Mouse (Mus musculus): ENCODE data around the gene Egr2. TPM values are rescaled to one million over a fixed set of nuclear protein-coding genes. Genes with fewer than 3 reads are reported as not detected.
A peak's percentile ranks its signal among the peaks of the same experiment; 100 is the strongest.

The Egr2 gene
- 1 to 10 TPM; 6.4 to 7.0 TPM for total RNA-seq (2021)
- long read RNA-seq, partial matches to known transcripts, result 0 of 3 reads
- long read RNA-seq, other reads (novel, unspliced or antisense), result 1 of 3 reads

- peak in 1 of 2 experiments; percentile 13 for DNase-seq (ENCODE audit: low spot score in 2 of 2)
Observed at GRCm38 (mm10) chr10:67535256-67535655, at the start of gene Egr2. Egr2 (plus strand) TSS chr10:67535475.

GRCm38 (mm10) chr10:67487496-67487895, 47.8 kb upstream of the Egr2 start:
- DNase-seq (ENCODE audit: low spot score in 2 of 2), result peak; percentile 25 to 75

- no peak for DNase-seq (ENCODE audit: low spot score in 2 of 2)
Observed at GRCm38 (mm10) chr10:67489836-67490235, 45.4 kb upstream of the Egr2 start.

- DNase-seq (ENCODE audit: low spot score in 2 of 2), result no peak
Observed at GRCm38 (mm10) chr10:67490632-67491031, 44.6 kb upstream of the Egr2 start.

GRCm38 (mm10) chr10:67492161-67492571, 43.1 kb upstream of the Egr2 start:
- peak; percentile 34 to 38 for DNase-seq (ENCODE audit: low spot score in 2 of 2)

DNA sequence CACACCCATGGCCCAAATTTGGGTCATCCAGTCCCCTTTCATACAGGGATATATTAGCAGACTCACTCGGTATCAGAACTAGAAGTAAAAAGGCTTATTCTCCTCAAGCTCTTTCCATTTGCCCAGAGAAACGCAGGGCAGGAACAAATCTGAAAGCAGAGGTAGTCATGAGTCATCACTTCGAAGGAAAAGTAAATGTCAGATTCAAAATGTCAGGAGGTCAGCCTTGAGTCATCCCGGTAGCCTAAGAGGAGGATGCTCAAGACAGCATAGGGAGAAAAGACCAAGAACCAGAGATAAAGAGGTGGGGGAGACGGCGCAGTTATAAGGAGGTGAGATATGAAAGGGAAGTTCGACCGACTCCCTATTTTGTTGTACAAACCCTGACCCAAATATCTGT, 41.7 kb upstream of the Egr2 start:
- DNase-seq (ENCODE audit: low spot score in 2 of 2), result no peak

DNA sequence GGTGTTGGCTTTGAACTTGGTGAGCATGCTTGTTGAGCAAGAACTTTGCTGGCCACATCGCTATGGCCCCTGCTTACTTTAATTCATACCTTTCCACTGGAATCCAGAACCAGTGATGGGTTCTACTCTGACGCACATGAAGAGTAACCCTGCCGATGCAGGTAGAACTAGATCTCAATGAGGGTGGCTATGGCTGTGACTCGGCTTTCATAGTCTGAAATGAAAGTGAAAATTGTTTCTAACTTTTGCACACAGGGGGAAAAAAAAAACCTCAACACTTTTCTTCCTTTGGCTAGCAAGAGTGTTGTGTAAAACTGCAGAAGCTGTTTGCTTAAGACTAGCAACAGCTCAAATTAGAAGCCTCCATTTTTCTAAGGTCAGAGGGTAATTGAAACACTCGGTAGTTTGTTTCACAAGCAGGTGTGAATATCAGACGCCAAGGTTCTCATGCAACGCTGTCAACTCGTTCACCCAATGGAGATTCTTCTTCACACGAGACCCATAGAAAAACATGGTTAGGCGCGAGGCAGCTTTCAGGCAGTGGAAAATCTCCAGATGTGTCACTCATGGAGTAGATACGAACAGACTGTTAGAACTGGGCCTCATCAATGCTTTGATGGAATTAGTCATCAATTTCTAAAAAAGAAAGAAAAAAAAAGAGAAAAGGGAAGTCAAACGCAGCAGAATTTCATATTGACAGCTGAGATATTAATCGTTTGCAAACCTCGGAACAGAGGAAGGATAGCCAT, 38.0 kb upstream of the Egr2 start:
- DNase-seq (ENCODE audit: low spot score in 2 of 2), result no peak

- no peak for DNase-seq (ENCODE audit: low spot score in 2 of 2)
Observed at GRCm38 (mm10) chr10:67497951-67498350, 37.3 kb upstream of the Egr2 start.

- DNase-seq (ENCODE audit: low spot score in 2 of 2), result no peak
Observed at GRCm38 (mm10) chr10:67503320-67503995, 31.8 kb upstream of the Egr2 start.

GRCm38 (mm10) chr10:67504046-67504445, 31.2 kb upstream of the Egr2 start:
- no peak for DNase-seq (ENCODE audit: low spot score in 2 of 2)

DNA sequence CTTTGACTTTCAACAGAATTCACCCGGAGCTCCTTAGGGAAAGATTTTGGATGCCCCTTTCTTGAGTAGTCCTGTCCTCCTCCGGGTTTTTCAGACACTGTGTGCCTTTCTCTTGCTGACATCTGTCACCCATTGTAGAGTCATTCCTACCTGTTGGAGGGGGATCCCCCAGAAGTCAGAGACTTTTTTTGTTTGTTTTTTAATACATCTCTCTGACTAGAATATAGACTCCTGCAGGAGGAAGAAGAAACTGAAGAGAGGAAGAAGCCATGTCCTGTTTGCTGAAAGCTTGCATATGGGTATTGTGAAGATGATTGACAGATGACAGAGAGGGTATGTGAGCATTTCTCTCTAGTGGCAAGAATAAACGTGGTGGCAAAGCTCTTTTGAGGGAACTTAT, 30.0 kb upstream of the Egr2 start:
- no peak for DNase-seq (ENCODE audit: low spot score in 2 of 2)

DNA sequence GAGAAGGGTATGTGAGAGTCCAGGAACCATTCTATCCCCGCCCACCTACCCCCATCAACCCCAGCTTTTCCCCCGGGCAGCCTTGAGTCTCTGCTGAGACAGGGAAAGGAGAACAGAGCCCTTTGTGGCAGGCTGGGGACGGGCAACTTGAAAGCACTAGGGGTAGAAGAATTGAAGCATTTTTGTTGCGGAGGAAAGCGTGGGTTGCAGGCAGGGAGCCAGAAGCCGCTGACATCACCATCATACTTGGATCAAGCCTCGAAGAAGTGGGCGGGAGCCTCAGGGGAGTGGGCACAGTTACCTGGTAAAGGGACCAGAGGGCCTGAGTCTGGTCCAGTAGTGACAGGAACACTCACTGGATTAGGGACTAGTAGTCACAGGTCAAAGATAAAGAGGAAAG, 23.1 kb upstream of the Egr2 start:
- peak; percentile 7 to 32 for DNase-seq (ENCODE audit: low spot score in 2 of 2)

DNA sequence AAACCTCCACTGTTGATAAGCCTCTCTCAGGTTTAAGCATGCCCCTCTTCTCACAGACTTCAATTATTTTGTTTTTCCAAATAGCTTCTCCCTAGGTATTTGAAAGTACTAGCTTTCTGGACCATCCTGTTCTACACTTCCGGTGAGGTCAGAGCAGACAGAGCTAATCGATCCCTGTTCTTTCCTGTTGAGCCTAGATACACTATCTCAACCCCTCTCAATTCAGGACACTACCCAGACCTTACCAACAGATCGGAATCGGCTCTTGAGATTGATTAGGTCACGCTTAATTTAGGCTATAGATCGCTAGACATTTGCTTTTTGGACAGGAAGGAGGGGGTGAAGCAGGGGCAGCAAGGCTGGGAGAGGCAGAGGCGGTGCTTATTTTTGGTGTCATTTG, 22.4 kb upstream of the Egr2 start:
- DNase-seq (ENCODE audit: low spot score in 2 of 2), result no peak

DNA sequence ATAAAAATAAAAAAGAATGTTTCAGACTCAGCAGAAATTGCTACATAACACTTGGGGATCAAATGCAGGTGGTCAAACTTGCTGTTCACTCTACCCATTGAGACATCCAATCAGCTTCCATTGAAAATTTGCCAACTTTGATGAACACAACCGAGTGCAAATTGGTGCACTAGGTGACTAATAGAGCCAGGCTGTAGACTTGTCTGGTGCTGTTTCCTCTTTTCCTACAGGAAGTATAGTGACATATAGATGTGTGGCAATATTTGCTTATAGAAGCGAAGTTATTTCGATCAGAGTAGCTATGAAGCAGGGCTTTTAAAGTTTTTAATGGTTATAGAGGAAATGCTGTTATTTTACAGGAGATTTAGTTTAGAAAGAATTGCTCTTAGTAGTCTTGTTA, 16.5 kb upstream of the Egr2 start:
- no peak for DNase-seq (ENCODE audit: low spot score in 2 of 2)

DNA sequence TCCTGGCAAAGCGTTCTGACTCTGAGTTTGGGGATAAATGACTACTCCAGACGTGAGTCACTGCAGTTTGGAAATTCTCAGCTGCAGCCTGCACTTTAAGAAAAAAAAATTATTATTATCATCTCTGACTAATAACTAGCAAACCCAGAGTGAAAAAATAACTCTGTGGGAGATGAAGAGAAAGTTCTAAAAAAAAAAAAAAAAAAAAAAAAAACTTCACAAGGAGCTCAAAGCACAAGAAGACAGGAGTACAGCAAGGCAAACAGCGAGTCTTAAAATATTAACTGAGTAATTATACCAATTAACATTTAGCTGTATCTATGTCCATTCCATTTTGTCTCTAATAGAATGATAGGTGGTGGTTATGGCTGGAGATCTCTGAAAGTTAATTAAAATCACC, 11.1 kb upstream of the Egr2 start:
- no peak for DNase-seq (ENCODE audit: low spot score in 2 of 2)

GRCm38 (mm10) chr10:67524694-67525093, 10.6 kb upstream of the Egr2 start:
- DNase-seq (ENCODE audit: low spot score in 2 of 2), result no peak

- DNase-seq (ENCODE audit: low spot score in 2 of 2), result no peak
Observed at GRCm38 (mm10) chr10:67526435-67526834, 8.8 kb upstream of the Egr2 start.

DNA sequence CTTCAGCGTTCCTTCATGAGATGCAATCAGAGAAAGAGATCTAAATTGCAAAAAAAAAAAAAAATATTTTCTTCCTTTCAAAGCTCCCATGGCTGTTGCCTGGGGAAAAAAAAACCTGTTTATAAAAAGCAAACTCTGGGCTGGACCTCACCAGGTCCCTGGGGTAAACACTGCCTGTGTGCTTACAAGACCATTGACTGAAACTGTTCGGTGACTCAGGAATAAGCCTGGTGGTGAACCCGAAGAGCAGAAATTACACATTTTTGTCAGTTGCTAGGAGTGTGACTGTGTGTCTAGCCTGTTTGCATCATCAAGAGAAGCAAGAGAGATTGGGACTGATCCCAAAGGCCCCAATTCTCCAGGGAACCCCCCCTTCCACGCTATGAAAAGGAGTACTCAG, 5.5 kb upstream of the Egr2 start:
- DNase-seq (ENCODE audit: low spot score in 2 of 2), result no peak

DNA sequence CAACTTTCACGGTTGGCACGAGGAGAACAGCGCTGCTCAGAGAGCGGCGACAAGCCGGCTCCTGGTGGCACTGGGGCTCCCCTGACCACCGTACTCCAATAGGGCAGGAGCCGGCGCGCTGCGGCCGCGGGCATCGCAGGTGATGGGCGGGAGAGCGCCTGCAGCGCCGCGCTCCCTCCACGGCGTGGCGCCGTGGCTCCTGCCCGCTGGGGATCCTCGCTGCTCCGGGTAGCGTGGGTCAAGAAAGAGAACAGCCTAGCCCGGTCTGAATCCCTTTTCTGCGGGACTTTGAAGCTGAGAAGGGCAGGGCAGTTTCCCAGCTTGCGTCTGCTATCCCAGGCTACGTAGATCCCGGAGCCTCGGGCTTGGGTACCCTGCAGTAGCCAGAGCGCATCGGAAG, 697 bp downstream of the Egr2 start:
- DNase-seq (ENCODE audit: low spot score in 2 of 2), result peak in 1 of 2 experiments; percentile 71

- DNase-seq (ENCODE audit: low spot score in 2 of 2), result peak in 1 of 2 experiments; percentile 23
Observed at GRCm38 (mm10) chr10:67536621-67537141, 1.4 kb downstream of the Egr2 start.

DNA sequence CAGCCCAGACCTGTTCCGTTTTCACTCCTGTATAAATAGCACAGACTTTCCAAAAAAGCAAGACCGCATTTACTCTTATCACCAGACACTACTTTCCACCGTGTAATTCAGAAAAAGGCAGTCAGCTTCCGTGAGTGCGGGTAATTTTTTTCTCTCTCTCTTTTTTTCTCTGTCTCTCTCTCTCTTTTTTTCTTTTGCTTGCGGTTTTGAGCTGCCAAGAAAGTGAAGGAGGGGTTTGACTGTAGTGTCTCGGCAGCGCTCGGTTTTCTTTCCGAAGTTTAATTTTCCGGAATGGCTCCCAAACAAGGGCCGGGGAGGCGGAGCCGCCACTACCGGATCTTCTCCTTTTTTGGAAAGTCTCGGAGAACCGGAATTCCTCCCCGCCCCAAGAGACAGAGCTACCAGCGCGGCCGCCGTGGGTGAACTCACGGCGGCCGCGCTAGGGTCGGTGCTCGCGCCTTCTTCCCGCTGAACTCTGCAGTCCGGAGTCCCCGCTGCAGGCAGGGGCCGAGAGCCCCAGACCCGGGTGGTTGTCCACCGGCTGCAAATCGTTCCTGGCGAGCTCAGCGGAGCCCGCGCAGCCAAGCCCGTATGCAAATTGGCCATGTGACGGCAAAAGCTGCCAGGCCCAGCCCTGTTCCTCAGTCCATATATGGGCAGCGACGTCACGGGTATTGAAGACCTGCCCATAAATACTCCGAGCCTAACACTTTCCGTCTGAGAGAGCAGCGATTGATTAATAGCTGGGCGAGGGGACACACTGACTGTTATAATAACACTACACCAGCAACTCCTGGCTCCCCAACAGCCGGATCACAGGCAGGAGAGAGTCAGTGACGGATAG, 2.1 kb downstream of the Egr2 start:
- DNase-seq (ENCODE audit: low spot score in 2 of 2), result peak; percentile 86 to 92

Measured in layer of hippocampus, adult 18-20 months (tissue).